Mouse (Mus musculus) megakaryocyte progenitor cell, adult 5-6 weeks (primary cell): ENCODE measurements at regions not wholly inside any gene's neighbourhood (a gene's known extent, or its start where the extent isn't known, plus 50 kb on each side); places are given as distances from the start of the nearest gene placed in this dataset.
"Not testable (repeated sequence)": the region's sequence is repeated elsewhere in the genome, so short reads cannot be mapped to it uniquely, and the experiment has no call there.

Experiments used
- ATAC-seq: replicated peaks from 2 replicates; pipeline ENCODE4 v1.8.0; 2016; ENCODE audit warnings: mild to moderate bottlenecking, moderate TSS enrichment, inconsistent platforms; ENCODE audit not compliant: poor library complexity

DNA sequence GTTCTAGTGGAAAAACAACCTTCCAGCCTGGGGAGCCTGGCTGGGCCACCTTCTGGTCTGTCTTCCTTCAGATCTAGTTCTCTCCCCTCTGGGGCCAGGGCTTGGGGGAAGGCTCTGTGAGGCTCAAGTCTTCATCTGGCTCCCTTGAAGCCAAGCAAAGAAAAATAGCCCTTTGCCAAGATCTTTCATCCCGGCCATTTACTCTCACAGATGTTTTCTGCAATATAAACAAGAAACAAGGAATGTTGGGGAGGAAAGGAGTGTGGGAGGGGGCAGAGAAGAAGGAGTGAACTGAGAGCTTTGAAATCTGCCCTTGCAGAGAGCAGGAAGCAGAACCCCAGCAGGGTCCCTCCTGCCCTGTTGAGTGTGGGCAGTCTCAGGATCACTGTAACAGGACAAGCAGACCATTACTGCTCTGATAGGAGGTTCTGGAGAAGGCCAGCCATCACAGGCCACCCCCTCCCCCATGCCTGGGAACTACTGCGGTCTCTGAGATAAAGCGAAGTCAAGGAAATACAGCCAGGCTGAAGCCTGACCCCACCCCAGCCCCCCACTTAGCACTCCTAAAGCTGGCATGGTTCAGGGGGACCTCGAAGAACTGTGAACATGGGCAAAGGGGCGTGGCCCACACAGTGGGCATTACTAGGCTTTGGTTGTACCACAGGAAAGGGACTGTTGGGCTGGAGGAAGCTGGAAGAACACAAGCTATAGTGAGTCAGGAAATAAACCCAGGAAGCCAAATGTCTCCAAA is 118.8 kb downstream of the Zfp36l1 start:
- ATAC-seq = peak; percentile 57

- no peak for ATAC-seq
Measured at GRCm38 (mm10) chr12:79991279-79991678, 121.5 kb downstream of the Zfp36l1 start.

DNA sequence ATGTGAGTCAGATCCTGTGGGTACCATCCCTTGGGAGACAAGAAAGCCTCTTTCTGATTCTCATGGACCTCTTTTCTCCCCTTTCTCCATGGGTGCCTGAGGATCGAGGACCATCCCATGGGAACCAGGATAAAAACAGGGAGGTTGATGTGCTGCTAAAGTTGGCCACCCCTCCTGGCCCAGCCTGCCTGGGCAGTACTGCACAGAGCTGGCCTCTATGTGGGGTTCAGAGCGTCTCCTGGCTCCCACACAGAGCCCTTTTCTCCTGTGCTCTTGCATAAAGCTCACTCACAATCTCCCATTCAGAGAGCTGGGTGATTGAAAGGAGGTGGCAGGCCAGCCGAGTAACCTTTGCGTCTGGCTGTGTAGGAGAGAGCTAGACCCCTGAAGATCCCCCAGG is 122.1 kb downstream of the Zfp36l1 start:
- no peak for ATAC-seq

GRCm38 (mm10) chr12:79989582-79990110 is 123.2 kb downstream of the Zfp36l1 start:
- ATAC-seq = no peak

- ATAC-seq = peak; percentile 85
Measured at GRCm38 (mm10) chr12:79988401-79989358, 124.1 kb downstream of the Zfp36l1 start.

GRCm38 (mm10) chr12:79986241-79986976 is 126.4 kb downstream of the Zfp36l1 start:
- ATAC-seq = no peak

DNA sequence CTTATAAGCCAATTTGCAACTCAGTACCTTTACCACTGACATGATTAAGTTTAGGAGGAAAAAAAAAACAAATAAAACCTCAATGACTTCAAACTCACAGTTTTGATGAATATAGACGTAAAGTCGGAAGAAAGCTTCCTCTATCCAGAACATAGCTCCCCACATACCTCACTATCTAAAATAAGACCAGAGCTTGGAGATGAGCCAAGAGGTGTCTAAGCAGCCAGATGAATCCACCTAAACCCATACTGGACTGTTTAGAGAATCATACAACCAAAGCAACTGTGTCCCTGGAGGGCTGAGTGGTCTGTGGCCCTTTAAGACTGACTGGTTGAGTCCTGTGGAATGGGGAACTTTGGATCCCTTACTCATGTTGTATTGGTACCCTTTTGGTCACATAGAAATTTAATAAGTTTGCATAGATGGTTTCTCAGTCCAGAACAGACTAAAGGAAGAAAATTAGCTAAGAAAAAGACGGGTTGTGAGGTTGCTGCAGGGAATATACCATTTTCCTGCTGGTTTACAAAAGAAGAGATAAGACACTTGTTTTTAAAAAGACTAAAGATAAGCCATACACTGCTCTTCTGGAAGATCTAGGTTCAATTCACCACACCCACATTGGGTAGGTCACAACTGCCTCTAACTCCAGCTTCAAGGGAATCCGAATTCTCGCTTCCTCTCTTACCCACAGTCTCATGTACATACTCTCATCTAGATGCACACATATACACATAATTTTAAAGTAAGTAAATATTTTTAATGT is 127.6 kb downstream of the Zfp36l1 start:
- ATAC-seq = peak; percentile 15

DNA sequence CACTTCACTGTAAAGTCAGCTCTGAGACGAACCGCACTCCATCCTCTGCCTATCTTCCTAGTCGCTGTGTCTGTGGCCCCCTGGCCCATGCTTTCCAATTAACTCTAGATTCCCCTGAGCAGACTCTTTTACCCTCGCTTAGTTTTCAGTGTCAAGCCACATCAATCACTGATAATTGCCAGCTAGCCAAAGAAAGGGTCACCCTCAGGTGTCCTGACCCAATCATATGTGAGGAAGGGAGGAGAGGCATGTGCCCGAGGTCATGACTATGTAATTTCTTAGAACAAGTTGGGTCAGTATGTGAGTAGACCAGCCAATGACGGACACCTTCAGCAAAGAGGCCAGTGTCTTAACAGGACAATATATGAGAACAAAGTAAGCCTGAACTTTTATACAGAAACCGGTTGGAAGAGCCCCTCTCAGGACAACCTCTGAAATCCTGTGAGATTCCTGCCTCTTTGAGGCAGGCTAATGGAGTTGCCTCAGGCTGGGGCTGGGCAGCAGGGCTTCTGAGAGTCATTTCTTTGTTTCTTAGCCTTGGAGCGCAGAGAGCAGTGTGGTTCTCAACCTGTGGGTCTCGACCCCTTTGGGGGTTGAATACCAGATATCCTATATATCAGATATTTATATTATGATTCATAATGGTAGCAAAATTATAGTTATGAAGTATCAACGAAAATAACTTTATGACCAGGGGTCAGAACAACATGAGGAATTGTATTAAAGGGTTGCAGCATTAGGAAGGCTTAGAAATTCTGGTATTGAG is 128.6 kb downstream of the Zfp36l1 start:
- ATAC-seq = no peak

DNA sequence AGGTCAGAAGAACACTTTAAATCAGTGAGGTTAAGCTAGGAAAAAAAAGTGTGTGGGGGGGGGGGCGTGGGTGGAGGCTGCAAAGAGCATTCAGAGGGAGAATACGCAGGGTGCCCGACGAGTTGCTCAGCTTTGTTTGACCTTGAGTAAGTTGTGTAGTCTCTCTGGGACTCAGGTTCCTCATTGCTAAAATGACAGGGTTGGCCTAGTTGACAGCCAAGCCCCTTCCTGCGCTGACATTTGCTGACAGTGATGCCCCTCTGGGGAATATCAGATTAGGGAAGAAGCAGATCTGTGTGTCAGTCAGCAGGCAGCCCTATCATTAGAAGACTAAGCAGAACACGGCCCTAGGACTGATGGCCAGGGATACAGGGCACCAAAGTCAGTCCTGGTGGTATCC is 129.6 kb downstream of the Zfp36l1 start:
- ATAC-seq = 0 out of 2 replicates have a peak, but pooled peaks have one; percentile 3

- not testable (repeated sequence) for ATAC-seq
Measured at GRCm38 (mm10) chr12:79982497-79982896, 130.3 kb downstream of the Zfp36l1 start.

DNA sequence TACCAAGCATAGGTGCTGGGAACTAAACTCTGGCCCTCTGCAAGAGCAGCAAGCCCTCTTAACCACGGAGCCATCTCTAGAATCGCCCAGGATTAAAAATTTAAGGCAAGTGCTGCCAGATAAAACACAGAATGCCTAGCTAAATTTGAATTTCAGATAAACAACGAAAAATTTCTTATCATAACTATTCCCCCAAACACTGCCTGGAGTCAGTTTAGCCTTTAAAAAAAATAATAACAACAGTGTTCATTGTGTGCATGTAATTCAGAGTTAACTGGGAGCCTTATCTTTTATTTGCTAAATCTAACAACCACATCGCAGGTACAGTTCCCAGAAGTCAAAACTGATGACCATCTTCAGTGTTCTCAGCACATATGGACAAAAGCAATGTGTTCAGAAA is 132.1 kb downstream of the Zfp36l1 start:
- 0 out of 2 replicates have a peak, but pooled peaks have one; percentile 12 for ATAC-seq

GRCm38 (mm10) chr12:79977136-79977535 is 135.7 kb downstream of the Zfp36l1 start:
- no peak for ATAC-seq

DNA sequence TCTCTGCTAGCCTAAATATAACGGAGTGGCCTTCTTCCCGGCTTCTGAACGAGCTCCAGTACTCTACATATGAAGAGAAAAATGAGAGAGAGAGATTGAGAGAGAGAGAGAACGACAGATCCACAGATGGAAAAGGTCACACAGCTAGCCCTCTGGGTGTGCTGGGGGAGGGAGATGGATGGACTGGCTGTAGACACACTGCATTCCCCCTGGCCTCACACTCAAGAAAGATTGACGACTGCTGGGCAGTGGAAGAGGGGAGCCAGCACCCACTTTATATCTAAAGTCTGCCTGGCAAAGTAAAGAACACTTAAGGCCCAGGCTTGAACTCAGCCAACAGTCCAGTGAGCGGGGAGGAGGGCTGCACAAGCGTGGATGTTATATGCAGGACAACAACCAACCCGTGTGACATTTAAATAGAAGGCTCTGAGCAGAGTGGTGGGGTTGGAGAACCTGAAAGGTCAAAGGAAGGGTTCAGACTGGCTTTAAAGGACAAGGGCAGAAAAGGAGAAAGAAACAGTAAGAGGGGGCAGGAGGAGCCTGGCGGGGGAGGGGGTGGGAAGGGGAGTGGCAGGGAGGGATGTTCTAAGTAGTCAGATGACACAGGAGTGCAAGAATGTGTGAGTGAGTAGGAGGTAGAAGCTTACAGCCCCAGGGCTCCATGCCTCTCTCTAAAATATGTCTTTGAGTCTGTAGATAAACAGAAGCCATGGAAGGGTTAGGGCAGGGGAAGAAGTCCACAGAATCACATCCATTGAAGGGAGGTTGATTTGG is 137.2 kb downstream of the Zfp36l1 start:
- no peak for ATAC-seq

- no peak for ATAC-seq
Measured at GRCm38 (mm10) chr12:79975050-79975449, 137.8 kb downstream of the Zfp36l1 start.

- ATAC-seq = no peak
Measured at GRCm38 (mm10) chr12:79974530-79974929, 138.3 kb downstream of the Zfp36l1 start.

- ATAC-seq = no peak
Measured at GRCm38 (mm10) chr12:79973566-79974230, 139.1 kb downstream of the Zfp36l1 start.

GRCm38 (mm10) chr12:79970981-79971390 is 141.8 kb downstream of the Zfp36l1 start:
- no peak for ATAC-seq
